Mouse (Mus musculus): ENCODE measurements around the gene Lnx1.

- TF ChIP-seq POLR2A (IDR thresholded peaks at IDR 0.05; ENCODE audit: insufficient read length, low read depth) (no peak), POLR2AphosphoS2 (IDR thresholded peaks at IDR 0.05; ENCODE audit: insufficient read length, low read depth) (no peak), MAX (IDR thresholded peaks at IDR 0.05; ENCODE audit: low read depth) (no peak), MYOG (IDR thresholded peaks at IDR 0.05; ENCODE audit: control insufficient read depth in 1 of 3, insufficient read depth in 1 of 3, insufficient read length in 2 of 3, low read depth in 2 of 3) (no peak), TCF12 (IDR thresholded peaks at IDR 0.05; ENCODE audit: insufficient read depth, poor library complexity, severe bottlenecking) (no peak), E2F4 (IDR thresholded peaks at IDR 0.05; ENCODE audit: insufficient read depth) (no peak), USF1 (IDR thresholded peaks at IDR 0.05; ENCODE audit: low read depth) (no peak), REST (IDR thresholded peaks at IDR 0.05; ENCODE audit: insufficient read depth, insufficient read length) (no peak), MYOD1 (IDR thresholded peaks at IDR 0.05; ENCODE audit: control insufficient read depth in 1 of 3, insufficient read length in 2 of 3, low read depth in 2 of 3) (no peak), CEBPB (IDR thresholded peaks at IDR 0.05; ENCODE audit: insufficient read depth, poor library complexity, severe bottlenecking) (no peak), TCF3 (IDR thresholded peaks at IDR 0.05; ENCODE audit: insufficient read length, low read depth) (no peak)
Measured at GRCm38 (mm10) chr5:74688822-74689221, 13.9 kb downstream of the Lnx1 start.

Measured in myocyte (in vitro differentiated cells).